Mouse (Mus musculus): ENCODE results near the gene Tspan9.

DNA sequence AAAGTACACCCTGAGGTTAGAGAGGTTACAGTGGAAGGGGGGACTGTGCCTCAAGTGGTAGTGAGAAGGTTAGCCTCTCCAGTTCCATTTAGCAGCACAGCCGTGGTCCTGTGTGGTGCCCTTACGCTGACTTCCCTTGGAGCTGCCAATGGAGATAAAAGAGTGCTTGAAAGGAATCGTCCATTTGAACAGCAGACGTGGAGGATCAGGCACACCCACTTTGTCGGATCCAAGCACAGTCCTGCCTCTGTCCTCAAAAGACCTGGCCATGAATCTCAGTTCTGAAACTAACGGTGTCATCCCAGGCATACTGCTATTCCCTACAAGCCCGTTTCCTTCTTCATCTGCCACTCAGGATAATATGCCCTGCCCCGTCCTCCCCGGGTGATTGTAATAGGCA is 221.4 kb downstream of the Tspan9 start:
- TF ChIP-seq EP300 (IDR thresholded peaks at IDR 0.05; ENCODE audit: low read depth) = no peak
- TF ChIP-seq CTCF (IDR thresholded peaks at IDR 0.05; ENCODE audit: low read depth) = no peak

All from liver, postnatal 0 days (tissue).